Mouse (Mus musculus) bone marrow, adult 2 months (tissue): Measurements from ENCODE around the gene Atf6.

Experiments used
- CTCF ChIP-seq: fragments of 200-500 bp; IDR thresholded peaks from 2 replicates; pipeline ENCODE4 v1.5.1; 2011; ENCODE audit warnings: low read length, control low read depth; ENCODE audit not compliant: control insufficient read depth, insufficient read depth
- POLR2A ChIP-seq: fragments of 200-500 bp; IDR thresholded peaks from 2 replicates; pipeline ENCODE4 v1.6.1; 2011; ENCODE audit warnings: low read depth, mild to moderate bottlenecking, control low read depth, low read length, borderline replicate concordance; ENCODE audit not compliant: control insufficient read depth

DNA sequence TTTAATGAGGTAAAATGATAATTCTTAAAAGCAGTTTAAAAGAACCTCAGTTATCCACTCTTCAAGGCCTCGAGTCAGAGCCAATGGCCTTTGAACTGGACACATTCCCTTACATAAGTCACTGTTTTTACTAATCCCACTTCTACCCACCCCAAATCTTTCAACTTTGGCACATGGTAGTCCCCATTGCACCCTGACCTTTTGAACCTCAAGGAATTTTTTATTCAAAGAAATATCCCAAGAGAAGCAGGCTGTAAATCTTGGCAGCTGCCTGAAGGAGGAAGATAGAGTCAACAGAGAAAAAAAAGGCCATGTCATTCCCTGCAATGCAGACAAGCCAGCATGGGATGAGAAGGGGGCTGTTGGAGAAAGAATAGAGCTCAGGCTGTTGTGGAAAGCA, 93.1 kb downstream of the Atf6 start:
- no peak for TF ChIP-seq POLR2A
- TF ChIP-seq CTCF: no peak
